Mouse (Mus musculus) ES-Bruce4 (cell line): ENCODE data around the gene Atn1. TPM values are rescaled to one million over a fixed set of nuclear protein-coding genes. Genes with fewer than 3 reads are reported as not detected.
A peak's percentile ranks its signal among the peaks of the same experiment; 100 is the strongest.

Experiments
- H3K27ac ChIP-seq: 2 replicates; pipeline ENCODE4 v1.5.1; 2012; ENCODE audit warnings: low read length, inconsistent platforms; ENCODE audit not compliant: insufficient read depth
- H3K27me3 ChIP-seq: 2 replicates; pipeline ENCODE4 v1.6.1; 2012; ENCODE audit warnings: mild to moderate bottlenecking, low read length, inconsistent platforms; ENCODE audit not compliant: control insufficient read depth, poor library complexity, insufficient read depth, severe bottlenecking
- H3K36me3 ChIP-seq: 2 replicates; pipeline ENCODE4 v1.6.1; 2012; ENCODE audit warnings: inconsistent platforms, mild to moderate bottlenecking, low read length, moderate library complexity; ENCODE audit not compliant: control insufficient read depth, poor library complexity, insufficient read depth, severe bottlenecking
- H3K4me1 ChIP-seq: one replicate; pipeline ENCODE4 v1.8.1; 2011; ENCODE audit warnings: low read length; ENCODE audit not compliant: control insufficient read depth, insufficient read depth
- H3K4me3 ChIP-seq: 2 replicates; pipeline ENCODE4 v1.5.1; 2011; ENCODE audit warnings: low read depth, mild to moderate bottlenecking, low read length
- H3K9ac ChIP-seq: 2 replicates; pipeline ENCODE4 v1.6.1; 2012; ENCODE audit warnings: low read depth, mild to moderate bottlenecking, inconsistent platforms; ENCODE audit not compliant: poor library complexity, severe bottlenecking
- H3K9me3 ChIP-seq: replicated peaks from 2 replicates; pipeline ENCODE4 v1.6.1; 2012; ENCODE audit warnings: mild to moderate bottlenecking, low read length, inconsistent platforms; ENCODE audit not compliant: control insufficient read depth, poor library complexity, insufficient read depth, severe bottlenecking
- CTCF ChIP-seq: IDR thresholded peaks from one replicate; pipeline ENCODE4 v1.8.1; 2011; ENCODE audit warnings: low read depth, low read length
- EP300 ChIP-seq: IDR thresholded peaks from 2 replicates; pipeline ENCODE4 v1.6.1; 2011; ENCODE audit warnings: low read depth, low read length; ENCODE audit not compliant: insufficient read depth
- POLR2A ChIP-seq: IDR thresholded peaks from one replicate; pipeline ENCODE4 v1.8.1; 2011; ENCODE audit warnings: low read length; ENCODE audit not compliant: insufficient read depth
- polyA plus RNA-seq: library from polyadenylated mRNA; stranded (reverse); fragments of >200 nt; gene quantifications from 2 replicates; pipeline ENCODE4 v1.2.4, GENCODE M21; 2011; ENCODE audit warnings: low read depth; ENCODE audit not compliant: missing spikeins, insufficient read depth, insufficient read length

The Atn1 gene
- polyA plus RNA-seq, 1 experiment = 32.0 TPM

DNA sequence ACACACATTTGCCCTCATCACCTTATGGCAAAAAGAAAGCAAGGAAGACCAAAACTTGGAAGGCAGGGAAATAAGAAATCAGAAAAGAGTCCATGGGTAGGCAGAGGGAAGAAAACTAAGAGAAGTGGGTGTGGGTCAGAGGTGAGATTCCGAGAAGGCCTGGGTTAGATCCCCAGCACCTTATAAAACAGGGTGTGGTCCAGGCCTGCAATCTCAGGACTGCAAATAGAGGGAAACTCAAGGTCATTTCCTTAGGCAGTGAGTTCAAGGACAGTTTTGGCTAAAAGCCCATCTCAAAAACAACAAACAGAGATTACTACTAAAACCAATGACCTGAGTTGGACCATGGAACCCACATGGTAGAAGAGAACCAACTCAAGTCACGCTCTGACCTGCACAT, 2.5 kb downstream of the Atn1 start:
- Histone ChIP-seq H3K27ac (peak overlapping the region; percentile 30; the same call in 1 of the 2 replicates), H3K27me3 (no peaks in the 10 kb centered on the region), H3K36me3 (no peaks in the 10 kb centered on the region), H3K4me3 (no peak overlapping the region), H3K9ac (no peak overlapping the region), H3K9me3 (no peaks in the 10 kb centered on the region), H3K4me1 (peaks cover 5% of the 10 kb centered on the region)
- TF ChIP-seq POLR2A = no peak
- no peak for TF ChIP-seq CTCF
- TF ChIP-seq EP300 = no peak

- no peaks in the 10 kb centered on the region for H3K36me3 ChIP-seq
- TF ChIP-seq POLR2A (no peak), CTCF (no peak), EP300 (no peak)
Measured at GRCm38 (mm10) chr6:124750405-124750804, 5.9 kb downstream of the Atn1 start.

GRCm38 (mm10) chr6:124746654-124747632, 9.4 kb downstream of the Atn1 start:
- Histone ChIP-seq H3K9ac (peak overlapping the region; percentile 88; the same call in 1 of the 2 replicates), H3K9me3 (no peaks in the 10 kb centered on the region), H3K4me3 (peak overlapping the region; percentile 59), H3K4me1 (no peaks in the 10 kb centered on the region), H3K27me3 (no peaks in the 10 kb centered on the region), H3K27ac (no peak overlapping the region), H3K36me3 (no peaks in the 10 kb centered on the region)
- TF ChIP-seq CTCF (no peak), POLR2A (no peak), EP300 (no peak)

More at GRCm38 (mm10) chr6:124750405-124750804, 5.9 kb downstream of the Atn1 start:
- Histone ChIP-seq H3K4me1 (peaks cover 5% of the 10 kb centered on the region), H3K9ac (no peak overlapping the region), H3K27me3 (no peaks in the 10 kb centered on the region), H3K4me3 (no peak overlapping the region), H3K27ac (no peak overlapping the region), H3K9me3 (no peaks in the 10 kb centered on the region)

- TF ChIP-seq POLR2A (no peak), CTCF (no peak), EP300 (no peak)
- H3K9ac ChIP-seq = peak overlapping the region; percentile 88
- no peak overlapping the region for H3K27ac ChIP-seq
- H3K27me3 ChIP-seq = no peaks in the 10 kb centered on the region
- H3K4me3 ChIP-seq = peak overlapping the region; percentile 59
- no peaks in the 10 kb centered on the region for H3K4me1 ChIP-seq
- no peaks in the 10 kb centered on the region for H3K9me3 ChIP-seq
- H3K36me3 ChIP-seq = no peaks in the 10 kb centered on the region
Measured at GRCm38 (mm10) chr6:124746296-124746605, 10.1 kb downstream of the Atn1 start.

DNA sequence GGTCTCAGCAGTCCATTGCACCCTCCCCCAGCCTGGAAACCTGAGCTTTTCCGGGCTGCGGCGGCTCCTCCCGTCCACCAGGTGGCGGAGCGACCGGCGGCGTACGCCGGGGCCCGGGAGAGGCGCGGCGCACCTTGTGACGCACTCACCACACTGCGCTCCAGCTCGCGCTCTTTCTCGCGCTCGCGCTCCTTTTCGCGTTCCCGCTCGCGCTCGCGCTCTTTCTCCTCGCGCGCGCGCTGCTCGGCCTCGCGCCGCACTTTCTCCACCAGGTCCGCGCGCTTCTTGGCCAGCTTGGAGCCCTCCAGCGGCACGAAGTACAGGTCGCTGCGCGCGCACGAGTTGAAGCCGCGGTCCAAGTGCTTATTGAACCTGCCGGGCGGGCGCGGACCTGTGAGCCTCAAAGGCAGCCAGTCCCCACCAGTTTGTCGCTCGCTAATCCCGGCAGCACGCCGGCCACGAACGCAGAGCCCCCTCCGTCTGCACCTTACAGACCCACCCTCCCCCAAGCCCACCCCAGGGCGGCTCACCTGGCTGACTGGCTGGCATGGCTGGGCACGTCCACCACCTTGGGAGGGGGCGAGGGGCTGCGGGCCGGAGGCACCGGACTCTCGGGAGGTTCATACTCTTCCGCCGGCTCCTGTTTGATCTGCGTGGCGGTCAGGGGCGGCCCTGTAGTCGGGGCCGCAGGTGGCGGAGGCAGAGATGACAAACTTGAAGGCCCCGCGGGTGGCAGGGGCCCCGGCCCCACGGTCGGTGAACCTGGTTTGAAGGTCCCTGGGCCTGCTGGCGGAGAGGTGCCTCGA, 10.6 kb downstream of the Atn1 start:
- Histone ChIP-seq H3K9me3 (no peaks in the 10 kb centered on the region), H3K36me3 (no peaks in the 10 kb centered on the region), H3K27me3 (no peaks in the 10 kb centered on the region), H3K27ac (no peak overlapping the region), H3K4me3 (peak overlapping the region; percentile 65), H3K9ac (peak overlapping the region; percentile 88), H3K4me1 (no peaks in the 10 kb centered on the region)
- TF ChIP-seq EP300 (peak; percentile 51; the same call in 1 of the 2 replicates), CTCF (peak; percentile 56), POLR2A (no peak)

GRCm38 (mm10) chr6:124744755-124745321, 11.5 kb downstream of the Atn1 start:
- no peaks in the 10 kb centered on the region for H3K9me3 ChIP-seq
- peak overlapping the region; percentile 65 for H3K4me3 ChIP-seq
- H3K27ac ChIP-seq = no peak overlapping the region
- H3K9ac ChIP-seq = peak overlapping the region; percentile 69
- TF ChIP-seq POLR2A (no peak), EP300 (no peak), CTCF (no peak)
- peaks cover under 1% of the 10 kb centered on the region for H3K4me1 ChIP-seq
- H3K36me3 ChIP-seq = no peaks in the 10 kb centered on the region
- no peaks in the 10 kb centered on the region for H3K27me3 ChIP-seq
